Mouse (Mus musculus): ENCODE data around the gene Kdr.
"Not testable (repeated sequence)": the region's sequence is repeated elsewhere in the genome, so short reads cannot be mapped to it uniquely, and the experiment has no call there.

The Kdr gene

GRCm38 (mm10) chr5:75961741-75962469, 16.4 kb downstream of the Kdr start:
- no peak for DNase-seq (ENCODE audit: extremely low spot score)

- no peak for DNase-seq (ENCODE audit: extremely low spot score)
Measured at GRCm38 (mm10) chr5:75959809-75960208, 18.4 kb downstream of the Kdr start.

- no peak for DNase-seq (ENCODE audit: extremely low spot score)
Measured at GRCm38 (mm10) chr5:75956526-75956925, 21.7 kb downstream of the Kdr start.

- DNase-seq (ENCODE audit: extremely low spot score) = no peak
Measured at GRCm38 (mm10) chr5:75955876-75956275, 22.4 kb downstream of the Kdr start.

GRCm38 (mm10) chr5:75954778-75955330, 23.4 kb downstream of the Kdr start:
- no peak for DNase-seq (ENCODE audit: extremely low spot score)

- DNase-seq (ENCODE audit: extremely low spot score) = no peak
Measured at GRCm38 (mm10) chr5:75954218-75954617, 24.0 kb downstream of the Kdr start.

- no peak for DNase-seq (ENCODE audit: extremely low spot score)
Measured at GRCm38 (mm10) chr5:75952131-75952795, 26.0 kb downstream of the Kdr start.

GRCm38 (mm10) chr5:75950866-75951265, 27.4 kb downstream of the Kdr start:
- no peak for DNase-seq (ENCODE audit: extremely low spot score)

GRCm38 (mm10) chr5:75945394-75945793, 32.9 kb downstream of the Kdr start:
- no peak for DNase-seq (ENCODE audit: extremely low spot score)

- no peak for DNase-seq (ENCODE audit: extremely low spot score)
Measured at GRCm38 (mm10) chr5:75943301-75943700, 35.0 kb downstream of the Kdr start.

GRCm38 (mm10) chr5:75941775-75942580, 36.3 kb downstream of the Kdr start:
- peak; percentile 38 for DNase-seq (ENCODE audit: extremely low spot score)

- DNase-seq (ENCODE audit: extremely low spot score) = no peak
Measured at GRCm38 (mm10) chr5:75939144-75939732, 39.0 kb downstream of the Kdr start.

GRCm38 (mm10) chr5:75938012-75938411, 40.2 kb downstream of the Kdr start:
- no peak for DNase-seq (ENCODE audit: extremely low spot score)

GRCm38 (mm10) chr5:75936223-75936622, 42.0 kb downstream of the Kdr start:
- DNase-seq (ENCODE audit: extremely low spot score) = no peak

- no peak for DNase-seq (ENCODE audit: extremely low spot score)
Measured at GRCm38 (mm10) chr5:75935225-75935624, 43.0 kb downstream of the Kdr start.

GRCm38 (mm10) chr5:75934201-75934600, 44.1 kb downstream of the Kdr start:
- no peak for DNase-seq (ENCODE audit: extremely low spot score)

GRCm38 (mm10) chr5:75933521-75934044, 44.7 kb downstream of the Kdr start:
- DNase-seq (ENCODE audit: extremely low spot score) = no peak

GRCm38 (mm10) chr5:75931458-75931857, 46.8 kb downstream of the Kdr start:
- DNase-seq (ENCODE audit: extremely low spot score) = not testable (repeated sequence)

- DNase-seq (ENCODE audit: extremely low spot score) = no peak
Measured at GRCm38 (mm10) chr5:75929960-75930359, 48.3 kb downstream of the Kdr start.

- no peak for DNase-seq (ENCODE audit: extremely low spot score)
Measured at GRCm38 (mm10) chr5:75922677-75923076, 55.6 kb downstream of the Kdr start.

GRCm38 (mm10) chr5:75921730-75922387, 56.4 kb downstream of the Kdr start:
- DNase-seq (ENCODE audit: extremely low spot score) = no peak
